Mouse (Mus musculus) kidney, embryonic 14.5 days (tissue): ENCODE data around the gene Lyg1. TPM values are rescaled to one million over a fixed set of nuclear protein-coding genes. Genes with fewer than 3 reads are reported as not detected.
"Not testable (repeated sequence)": the region's sequence is repeated elsewhere in the genome, so short reads cannot be mapped to it uniquely, and the experiment has no call there.

Source experiments
- ATAC-seq: fragments of 200-750 bp; cut with Nextera tagmentation; 2 replicates; pipeline ENCODE4 v1.8.0; 2017; ENCODE audit warnings: moderate number of reproducible peaks, mild to moderate bottlenecking, moderate TSS enrichment, moderate library complexity; ENCODE audit not compliant: low FRiP score, low TSS enrichment
- H3K27ac ChIP-seq: fragments of 300-500 bp; sonication (generic); 2 replicates; pipeline ENCODE4 v1.5.1; 2014; ENCODE audit warnings: low read depth, mild to moderate bottlenecking, low read length, moderate library complexity, mixed read lengths
- H3K27me3 ChIP-seq: fragments of 300-500 bp; sonication (generic); 2 replicates; pipeline ENCODE4 v1.6.1; 2014; ENCODE audit warnings: mild to moderate bottlenecking, low read length; ENCODE audit not compliant: control insufficient read depth, insufficient read depth
- H3K36me3 ChIP-seq: fragments of 300-500 bp; sonication (generic); 2 replicates; pipeline ENCODE4 v1.6.1; 2014; ENCODE audit warnings: low read length, mixed read lengths; ENCODE audit not compliant: control insufficient read depth, insufficient read depth
- H3K4me1 ChIP-seq: fragments of 300-500 bp; sonication (generic); 2 replicates; pipeline ENCODE4 v1.6.1; 2014; ENCODE audit warnings: low read length, mixed read lengths; ENCODE audit not compliant: control insufficient read depth, insufficient read depth
- H3K4me2 ChIP-seq: fragments of 300-500 bp; sonication (generic); replicated peaks from 2 replicates; pipeline ENCODE4 v1.6.1; 2014; ENCODE audit warnings: low read depth, mild to moderate bottlenecking, low read length
- H3K4me3 ChIP-seq: fragments of 300-500 bp; sonication (generic); 2 replicates; pipeline ENCODE4 v1.5.1; 2014; ENCODE audit warnings: mild to moderate bottlenecking, low read length
- H3K9ac ChIP-seq: fragments of 300-500 bp; sonication (generic); 2 replicates; pipeline ENCODE4 v1.6.1; 2014; ENCODE audit warnings: low read depth, mild to moderate bottlenecking, low read length, moderate library complexity
- H3K9me3 ChIP-seq: fragments of 300-500 bp; sonication (generic); 2 replicates; pipeline ENCODE4 v1.6.1; 2016; ENCODE audit warnings: low read length; ENCODE audit not compliant: control insufficient read depth
- WGBS: fragments of 180-500 bp; shearing (Covaris S2); extraction: QIAGEN DNeasy Blood & Tissue Kit; methylation state at CpG from one replicate; pipeline ENCODE4 v1.1.7; 2014; 5-methylcytosine and 5-hydroxymethylcytosine counted together
- polyA plus RNA-seq: library from polyadenylated mRNA; unstranded; fragments of >200 nt; fragmentation: Nextera tagmentation; extraction: Ambion mirVana; gene quantifications from 2 replicates; pipeline ENCODE4 v1.2.1, GENCODE M21; 2014

Gene Lyg1
- polyA plus RNA-seq, 1 experiment from 2014 or later, result not detected

- H3K27ac ChIP-seq, result no peak overlapping the region
- peak overlapping the region; percentile 62 for H3K4me2 ChIP-seq
- peak overlapping the region; percentile 74 for H3K9ac ChIP-seq
- no peaks in the 10 kb centered on the region for H3K27me3 ChIP-seq
- H3K9me3 ChIP-seq, result no peaks in the 10 kb centered on the region
- peaks cover 40% of the 10 kb centered on the region for H3K36me3 ChIP-seq
- H3K4me1 ChIP-seq, result peaks cover 16% of the 10 kb centered on the region
- H3K4me3 ChIP-seq, result peak overlapping the region; percentile 91
- ATAC-seq, result no peak
- WGBS, result 45% methylated on average over 3 of the region's 3 CpGs
These were observed 38.7 kb upstream of the Lyg1 start for GRCm38 (mm10) chr1:37996226-37996625.

GRCm38 (mm10) chr1:37987856-37988255 lies 30.3 kb upstream of the Lyg1 start:
- ATAC-seq, result no peak
- Histone ChIP-seq H3K4me2 (no peak overlapping the region), H3K4me3 (no peak overlapping the region), H3K27ac (no peak overlapping the region), H3K9ac (no peak overlapping the region), H3K9me3 (no peaks in the 10 kb centered on the region), H3K27me3 (no peaks in the 10 kb centered on the region), H3K4me1 (no peaks in the 10 kb centered on the region), H3K36me3 (peaks cover 66% of the 10 kb centered on the region)
- WGBS, result 84% methylated on average over 5 of the region's 5 CpGs

- H3K4me1 ChIP-seq, result no peaks in the 10 kb centered on the region
- no peak overlapping the region for H3K9ac ChIP-seq
- peaks cover 47% of the 10 kb centered on the region for H3K36me3 ChIP-seq
- H3K4me2 ChIP-seq, result no peak overlapping the region
- H3K4me3 ChIP-seq, result no peak overlapping the region
- no peak overlapping the region for H3K27ac ChIP-seq
- H3K27me3 ChIP-seq, result no peaks in the 10 kb centered on the region
- H3K9me3 ChIP-seq, result no peaks in the 10 kb centered on the region
- WGBS, result 84% methylated on average over 9 of the region's 9 CpGs
- no peak for ATAC-seq
These were observed 28.3 kb upstream of the Lyg1 start for GRCm38 (mm10) chr1:37985764-37986323.

- Histone ChIP-seq H3K4me3 (no peak overlapping the region), H3K9ac (no peak overlapping the region), H3K27me3 (no peaks in the 10 kb centered on the region), H3K36me3 (peaks cover 32% of the 10 kb centered on the region), H3K4me1 (no peaks in the 10 kb centered on the region), H3K4me2 (no peak overlapping the region), H3K9me3 (no peaks in the 10 kb centered on the region), H3K27ac (no peak overlapping the region)
- WGBS, result 95% methylated on average over 1 of the region's 1 CpGs
- peak; percentile 20; the same call in 1 of the 2 replicates for ATAC-seq
These were observed 26.8 kb upstream of the Lyg1 start for GRCm38 (mm10) chr1:37984326-37984725.

- Histone ChIP-seq H3K4me3 (no peak overlapping the region), H3K36me3 (no peaks in the 10 kb centered on the region), H3K27ac (no peak overlapping the region), H3K4me1 (no peaks in the 10 kb centered on the region), H3K9me3 (no peaks in the 10 kb centered on the region), H3K9ac (no peak overlapping the region), H3K27me3 (no peaks in the 10 kb centered on the region), H3K4me2 (no peak overlapping the region)
- WGBS, result 91% methylated on average over 7 of the region's 7 CpGs
- no peak for ATAC-seq
These were observed 19.7 kb upstream of the Lyg1 start for GRCm38 (mm10) chr1:37977303-37977702.

GRCm38 (mm10) chr1:37976666-37977065 lies 19.1 kb upstream of the Lyg1 start:
- H3K27me3 ChIP-seq, H3K36me3 ChIP-seq, H3K4me1 ChIP-seq, H3K4me2 ChIP-seq, H3K9me3 ChIP-seq, H3K4me3 ChIP-seq, H3K9ac ChIP-seq, H3K27ac ChIP-seq, ATAC-seq: not testable (repeated sequence)
- WGBS, result 70% methylated on average over 9 of the region's 9 CpGs

GRCm38 (mm10) chr1:37971520-37971919 lies 14.0 kb upstream of the Lyg1 start:
- WGBS, result 67% methylated on average over 4 of the region's 4 CpGs
- Histone ChIP-seq H3K4me2 (no peak overlapping the region), H3K27me3 (no peaks in the 10 kb centered on the region), H3K27ac (no peak overlapping the region), H3K36me3 (no peaks in the 10 kb centered on the region), H3K4me1 (no peaks in the 10 kb centered on the region), H3K4me3 (no peak overlapping the region), H3K9me3 (no peaks in the 10 kb centered on the region), H3K9ac (no peak overlapping the region)
- ATAC-seq, result no peak

- H3K9ac ChIP-seq, result no peak overlapping the region
- ATAC-seq, result no peak
- H3K4me1 ChIP-seq, result no peaks in the 10 kb centered on the region
- H3K36me3 ChIP-seq, result no peaks in the 10 kb centered on the region
- no peak overlapping the region for H3K27ac ChIP-seq
- 82% methylated on average over 6 of the region's 6 CpGs for WGBS
- no peaks in the 10 kb centered on the region for H3K27me3 ChIP-seq
- H3K9me3 ChIP-seq, result no peaks in the 10 kb centered on the region
- H3K4me3 ChIP-seq, result no peak overlapping the region
- no peak overlapping the region for H3K4me2 ChIP-seq
These were observed 11.2 kb upstream of the Lyg1 start for GRCm38 (mm10) chr1:37968746-37969145.

GRCm38 (mm10) chr1:37965571-37965970 lies 8.0 kb upstream of the Lyg1 start:
- H3K4me2 ChIP-seq, result no peak overlapping the region
- WGBS, result 56% methylated on average over 10 of the region's 10 CpGs

More at GRCm38 (mm10) chr1:37965571-37965970, 8.0 kb upstream of the Lyg1 start:
- ATAC-seq, result no peak
- Histone ChIP-seq H3K4me1 (no peaks in the 10 kb centered on the region), H3K27me3 (no peaks in the 10 kb centered on the region), H3K4me3 (no peak overlapping the region), H3K9me3 (no peaks in the 10 kb centered on the region), H3K27ac (no peak overlapping the region), H3K9ac (no peak overlapping the region), H3K36me3 (no peaks in the 10 kb centered on the region)
